Mouse (Mus musculus): ENCODE measurements around the gene Pxdc1.

- no peak for TF ChIP-seq CTCF (IDR thresholded peaks at IDR 0.05; ENCODE audit: low read depth, low read length)
- TF ChIP-seq POLR2A (IDR thresholded peaks at IDR 0.05; ENCODE audit: borderline replicate concordance, low read depth, low read length): no peak
Observed at GRCm38 (mm10) chr13:34669919-34670865, 16.9 kb upstream of the Pxdc1 start.

Measured in bone marrow macrophage, adult 2 months (primary cell).